Mouse (Mus musculus): ENCODE data around the gene Slc39a3. TPM values are rescaled to one million over a fixed set of nuclear protein-coding genes. Genes with fewer than 3 reads are reported as not detected.
"Not testable (repeated sequence)": the region's sequence is repeated elsewhere in the genome, so short reads cannot be mapped to it uniquely, and the experiment has no call there.

Slc39a3 gene
- polyA plus RNA-seq, 1 experiment from 2014 or later: 15.4 TPM

DNA sequence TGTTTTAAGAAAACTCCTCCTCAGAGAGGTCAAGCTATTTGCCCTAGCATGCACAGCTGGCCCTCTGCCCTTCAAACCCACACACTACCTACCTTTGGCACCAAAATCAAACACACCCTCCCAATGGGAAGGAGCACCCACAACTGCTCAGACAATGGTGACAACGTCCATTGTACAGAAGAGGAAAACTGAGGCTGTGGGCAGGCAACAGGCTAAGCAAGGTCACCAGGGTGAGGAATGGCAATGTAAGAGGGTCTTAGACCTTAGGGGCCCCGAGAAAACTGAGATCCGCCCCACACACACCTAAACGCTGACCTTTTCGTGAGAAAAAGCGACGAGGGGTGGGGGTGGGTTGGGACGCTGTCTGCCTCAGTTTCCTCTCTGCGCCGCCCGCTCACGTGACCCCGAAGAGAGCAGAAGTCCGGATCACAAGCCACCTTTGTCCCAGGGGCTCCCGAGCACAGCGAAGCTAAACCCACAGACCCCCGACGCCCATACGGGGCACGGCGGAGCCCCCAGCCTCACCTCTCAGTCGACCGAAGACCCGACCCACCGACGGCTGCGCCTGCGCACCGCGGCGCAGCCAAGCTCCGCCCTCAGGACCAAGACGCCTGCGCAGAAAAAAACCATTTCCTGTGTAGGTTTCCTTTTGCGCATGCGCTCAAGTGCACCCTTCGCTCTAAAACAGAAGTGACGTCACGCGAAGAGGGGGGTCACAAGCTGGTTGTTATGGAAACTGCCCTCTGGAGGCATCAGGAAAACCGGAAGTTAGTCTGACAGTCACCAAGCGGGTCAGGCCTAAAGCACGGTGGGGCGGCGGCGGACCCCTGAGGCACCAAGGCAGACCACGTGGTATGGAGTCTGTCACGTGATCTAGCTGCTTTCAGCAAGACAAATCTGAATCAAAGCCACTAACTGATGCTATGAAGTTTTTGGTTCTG, 22.6 kb upstream of the Slc39a3 start, which contains the start of gene Sgta:
Gene Sgta, minus strand, starts transcription at position 579 of the 941 bp plus-strand sequence.
- Histone ChIP-seq H3K27me3 (replicated peaks; ENCODE audit: insufficient read depth, low read length) (no peaks in the 10 kb centered on the region), H3K4me1 (ENCODE audit: insufficient read depth, low read depth, low read length) (peaks cover 7% of the 10 kb centered on the region; the same call in 1 of the 2 replicates), H3K4me3 (ENCODE audit: low read depth, low read length) (peak within 1 kb of the TSS; percentile 83), H3K9ac (replicated peaks; ENCODE audit: low read depth) (peak within 1 kb of the TSS; percentile 84), H3K4me2 (replicated peaks; ENCODE audit: low read depth, low read length) (peak within 1 kb of the TSS; percentile 84), H3K27ac (ENCODE audit: low read length) (peak within 1 kb of the TSS; percentile 32; the same call in 1 of the 2 replicates), H3K9me3 (ENCODE audit: low read length) (no peaks in the 10 kb centered on the region), H3K36me3 (ENCODE audit: insufficient read depth, low read length) (no peaks in the 10 kb centered on the region)
- DNase-seq (ENCODE audit: low spot score) (peak; percentile 100), ATAC-seq (peak; percentile 98)
- under 1% methylated on average over 48 of the region's 48 CpGs for WGBS
- no peak for TF ChIP-seq CTCF (IDR thresholded peaks at IDR 0.05)
- TF ChIP-seq EP300 (IDR thresholded peaks at IDR 0.05): no peak

DNA sequence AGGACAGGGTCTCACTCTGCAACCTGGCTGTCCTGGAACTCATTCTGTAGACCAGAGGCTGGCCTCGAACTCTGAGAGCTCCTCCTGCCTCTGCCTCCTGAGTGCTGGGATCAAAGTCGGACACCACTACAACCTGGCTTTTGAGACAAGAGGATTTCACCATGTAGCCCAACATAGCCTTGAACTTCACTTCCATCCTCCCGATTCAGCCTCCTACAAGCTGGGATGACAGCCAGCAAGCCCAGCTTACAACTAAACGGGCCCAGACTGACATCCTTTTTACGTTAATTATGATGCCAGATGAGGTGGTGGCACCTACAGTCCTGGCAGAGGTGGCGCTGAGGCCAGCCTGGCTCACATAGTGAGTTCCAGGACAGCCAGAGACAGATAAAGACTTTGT, 21.7 kb upstream of the Slc39a3 start:
- Histone ChIP-seq H3K4me3 (ENCODE audit: low read depth, low read length) (0 out of 2 replicates have a peak overlapping the region, but pooled peaks have one; percentile 83), H3K27ac (ENCODE audit: low read length) (no peak overlapping the region), H3K9me3 (ENCODE audit: low read length) (no peaks in the 10 kb centered on the region), H3K4me2 (replicated peaks; ENCODE audit: low read depth, low read length) (peak overlapping the region; percentile 84), H3K9ac (replicated peaks; ENCODE audit: low read depth) (0 out of 2 replicates have a peak overlapping the region, but pooled peaks have one; percentile 84), H3K4me1 (ENCODE audit: insufficient read depth, low read depth, low read length) (peaks cover 7% of the 10 kb centered on the region; the same call in 1 of the 2 replicates), H3K27me3 (replicated peaks; ENCODE audit: insufficient read depth, low read length) (no peaks in the 10 kb centered on the region), H3K36me3 (ENCODE audit: insufficient read depth, low read length) (no peaks in the 10 kb centered on the region)
- 72% methylated on average over 6 of the region's 6 CpGs for WGBS
- TF ChIP-seq CTCF (IDR thresholded peaks at IDR 0.05) (no peak), EP300 (IDR thresholded peaks at IDR 0.05) (no peak)
- ATAC-seq (no peak), DNase-seq (ENCODE audit: low spot score) (no peak)

DNA sequence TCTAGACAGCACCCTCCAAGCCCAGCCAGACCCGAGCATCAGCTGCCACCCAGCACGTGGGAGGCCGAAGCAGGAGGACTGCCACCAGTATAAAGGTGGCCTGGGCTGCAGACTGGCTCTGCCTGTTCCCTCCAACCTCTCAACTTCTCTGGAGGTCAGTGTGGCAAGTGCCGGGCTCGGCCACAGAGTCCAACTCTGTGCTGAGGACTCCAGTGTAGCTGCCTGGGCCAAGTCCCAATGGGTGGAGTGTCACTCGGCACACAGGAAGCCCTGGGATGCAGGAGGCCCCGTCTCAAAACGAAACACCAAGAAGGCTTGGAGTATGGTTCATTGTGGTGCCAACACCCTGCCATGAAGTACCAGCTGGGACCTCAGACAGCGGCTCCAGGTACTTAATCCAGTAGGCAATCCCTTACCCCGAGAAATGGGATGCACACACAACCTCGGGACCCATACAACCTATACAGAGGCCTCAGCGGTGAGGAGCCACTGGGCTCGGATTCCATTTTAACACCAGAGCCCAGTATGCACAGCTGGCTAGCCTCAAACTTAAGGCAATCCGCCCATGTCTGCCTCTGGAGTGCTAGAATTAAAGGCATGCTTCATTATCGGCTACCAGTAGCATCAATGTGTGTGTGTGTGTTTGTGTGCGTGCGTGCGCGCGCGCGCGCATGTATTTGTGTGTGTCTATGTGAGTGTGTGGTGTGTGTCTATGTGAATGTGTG, 20.3 kb upstream of the Slc39a3 start:
- Histone ChIP-seq H3K9ac (replicated peaks; ENCODE audit: low read depth) (no peak overlapping the region), H3K36me3 (ENCODE audit: insufficient read depth, low read length) (no peaks in the 10 kb centered on the region), H3K9me3 (ENCODE audit: low read length) (no peaks in the 10 kb centered on the region), H3K4me2 (replicated peaks; ENCODE audit: low read depth, low read length) (no peak overlapping the region), H3K4me3 (ENCODE audit: low read depth, low read length) (no peak overlapping the region), H3K4me1 (ENCODE audit: insufficient read depth, low read depth, low read length) (peaks cover 7% of the 10 kb centered on the region; the same call in 1 of the 2 replicates), H3K27ac (ENCODE audit: low read length) (no peak overlapping the region), H3K27me3 (replicated peaks; ENCODE audit: insufficient read depth, low read length) (no peaks in the 10 kb centered on the region)
- 87% methylated on average over 23 of the region's 23 CpGs for WGBS
- DNase-seq (ENCODE audit: low spot score) (no peak), ATAC-seq (no peak)
- no peak for TF ChIP-seq CTCF (IDR thresholded peaks at IDR 0.05)
- no peak for TF ChIP-seq EP300 (IDR thresholded peaks at IDR 0.05)

DNA sequence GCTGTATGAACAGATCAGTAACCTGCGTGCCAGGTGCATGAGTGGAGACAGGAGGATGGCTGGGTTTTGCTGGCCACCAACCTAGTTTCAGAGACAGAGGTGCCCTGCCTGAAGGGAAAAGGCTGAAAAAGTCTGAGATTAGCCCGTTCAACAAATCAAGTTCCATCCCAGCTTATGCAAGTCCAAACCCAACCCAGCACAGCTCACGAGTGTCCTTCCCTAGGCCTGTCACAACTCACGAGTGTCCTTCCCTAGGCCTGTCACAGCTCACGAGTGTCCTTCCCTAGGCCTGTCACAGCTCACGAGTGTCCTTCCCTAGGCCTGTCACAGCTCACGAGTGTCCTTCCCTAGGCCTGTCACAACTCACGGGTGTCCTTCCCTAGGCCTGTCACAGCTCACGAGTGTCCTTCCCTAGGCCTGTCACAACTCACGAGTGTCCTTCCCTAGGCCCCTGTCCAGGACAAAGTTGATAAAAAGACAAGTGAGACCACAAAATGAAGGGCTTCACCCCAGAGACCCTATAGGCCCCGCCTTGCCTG, 18.6 kb upstream of the Slc39a3 start:
- H3K27me3 ChIP-seq (replicated peaks; ENCODE audit: insufficient read depth, low read length); H3K4me1 ChIP-seq (ENCODE audit: insufficient read depth, low read depth, low read length); H3K9ac ChIP-seq (replicated peaks; ENCODE audit: low read depth); ATAC-seq; H3K9me3 ChIP-seq (ENCODE audit: low read length); DNase-seq (ENCODE audit: low spot score); H3K4me3 ChIP-seq (ENCODE audit: low read depth, low read length); H3K27ac ChIP-seq (ENCODE audit: low read length); H3K4me2 ChIP-seq (replicated peaks; ENCODE audit: low read depth, low read length): not testable (repeated sequence)
- WGBS: 72% methylated on average over 10 of the region's 11 CpGs
- peaks cover 10% of the 10 kb centered on the region for H3K36me3 ChIP-seq (ENCODE audit: insufficient read depth, low read length)

DNA sequence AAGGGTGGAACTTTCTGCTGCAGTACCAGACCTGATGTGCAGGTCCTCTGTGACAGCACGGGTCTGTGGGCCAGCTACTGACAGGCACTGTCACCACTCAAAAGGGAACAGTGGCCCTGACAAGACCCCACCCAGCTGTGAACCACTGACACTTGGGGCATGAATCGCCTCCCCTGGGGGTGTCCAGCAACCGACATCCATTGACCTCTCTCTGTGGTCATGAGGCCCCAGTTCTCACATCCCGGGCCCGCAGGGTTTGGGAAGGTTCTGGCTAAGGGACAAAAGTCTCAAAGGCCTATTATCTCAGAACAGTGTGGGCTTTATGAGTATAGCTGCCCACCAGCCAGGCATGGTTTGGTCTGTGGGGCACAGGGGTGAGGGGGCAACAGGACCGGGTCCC, 17.9 kb upstream of the Slc39a3 start:
- WGBS: 88% methylated on average over 6 of the region's 6 CpGs
- no peak for DNase-seq (ENCODE audit: low spot score)
- no peak overlapping the region for H3K27ac ChIP-seq (ENCODE audit: low read length)
- no peak for ATAC-seq
- no peaks in the 10 kb centered on the region for H3K9me3 ChIP-seq (ENCODE audit: low read length)
- no peak overlapping the region for H3K4me3 ChIP-seq (ENCODE audit: low read depth, low read length)
- no peak overlapping the region for H3K9ac ChIP-seq (replicated peaks; ENCODE audit: low read depth)
- no peak for TF ChIP-seq EP300 (IDR thresholded peaks at IDR 0.05)
- no peak for TF ChIP-seq CTCF (IDR thresholded peaks at IDR 0.05)
- peaks cover 13% of the 10 kb centered on the region for H3K36me3 ChIP-seq (ENCODE audit: insufficient read depth, low read length)
- peaks cover 7% of the 10 kb centered on the region; the same call in 1 of the 2 replicates for H3K4me1 ChIP-seq (ENCODE audit: insufficient read depth, low read depth, low read length)
- no peaks in the 10 kb centered on the region for H3K27me3 ChIP-seq (replicated peaks; ENCODE audit: insufficient read depth, low read length)
- H3K4me2 ChIP-seq (replicated peaks; ENCODE audit: low read depth, low read length): no peak overlapping the region

DNA sequence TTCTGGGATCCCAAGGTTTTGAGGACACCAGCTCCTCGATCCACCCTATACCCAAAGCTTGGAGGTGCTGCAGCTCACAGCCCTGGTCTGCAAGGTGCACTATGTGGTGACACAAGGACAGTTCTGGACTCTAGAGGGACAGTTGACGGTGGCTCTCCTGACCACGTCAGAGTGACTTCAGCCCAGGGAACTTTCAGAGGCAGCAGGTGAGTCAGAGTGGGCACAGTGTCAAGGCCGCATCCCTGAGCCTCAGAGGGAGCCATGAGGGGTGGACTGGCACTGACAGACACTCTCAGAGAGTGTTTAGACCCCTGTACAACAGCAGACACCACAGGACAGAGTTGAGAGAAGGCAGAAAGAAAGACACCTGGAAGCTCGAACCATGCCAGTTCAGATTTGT, 15.4 kb upstream of the Slc39a3 start:
- 87% methylated on average over 5 of the region's 5 CpGs for WGBS
- H3K9me3 ChIP-seq (ENCODE audit: low read length): no peaks in the 10 kb centered on the region
- H3K36me3 ChIP-seq (ENCODE audit: insufficient read depth, low read length): peaks cover 36% of the 10 kb centered on the region

More for the DNA sequence above, 15.4 kb upstream of the Slc39a3 start:
- ATAC-seq: no peak
- Histone ChIP-seq H3K4me1 (ENCODE audit: insufficient read depth, low read depth, low read length) (no peaks in the 10 kb centered on the region), H3K9ac (replicated peaks; ENCODE audit: low read depth) (no peak overlapping the region), H3K4me2 (replicated peaks; ENCODE audit: low read depth, low read length) (no peak overlapping the region), H3K27ac (ENCODE audit: low read length) (no peak overlapping the region), H3K27me3 (replicated peaks; ENCODE audit: insufficient read depth, low read length) (no peaks in the 10 kb centered on the region), H3K4me3 (ENCODE audit: low read depth, low read length) (no peak overlapping the region)
- TF ChIP-seq CTCF (IDR thresholded peaks at IDR 0.05): no peak
- no peak for TF ChIP-seq EP300 (IDR thresholded peaks at IDR 0.05)
- no peak for DNase-seq (ENCODE audit: low spot score)
